Mouse (Mus musculus): ENCODE measurements around the gene Efs. TPM values are rescaled to one million over a fixed set of nuclear protein-coding genes. Genes with fewer than 3 reads are reported as not detected.

Efs gene
- polyA plus RNA-seq (2014; fragmentation: Illumina TruSeq; extraction: RNeasy Lipid Tissue Mini Kit (QIAGEN cat#74804); ENCODE audit: low read depth, low replicate concordance): 2.7 TPM

GRCm38 (mm10) chr14:54925349-54926342 lies at the start of gene Efs:
Efs (minus strand) TSS chr14:54926126.

DNA sequence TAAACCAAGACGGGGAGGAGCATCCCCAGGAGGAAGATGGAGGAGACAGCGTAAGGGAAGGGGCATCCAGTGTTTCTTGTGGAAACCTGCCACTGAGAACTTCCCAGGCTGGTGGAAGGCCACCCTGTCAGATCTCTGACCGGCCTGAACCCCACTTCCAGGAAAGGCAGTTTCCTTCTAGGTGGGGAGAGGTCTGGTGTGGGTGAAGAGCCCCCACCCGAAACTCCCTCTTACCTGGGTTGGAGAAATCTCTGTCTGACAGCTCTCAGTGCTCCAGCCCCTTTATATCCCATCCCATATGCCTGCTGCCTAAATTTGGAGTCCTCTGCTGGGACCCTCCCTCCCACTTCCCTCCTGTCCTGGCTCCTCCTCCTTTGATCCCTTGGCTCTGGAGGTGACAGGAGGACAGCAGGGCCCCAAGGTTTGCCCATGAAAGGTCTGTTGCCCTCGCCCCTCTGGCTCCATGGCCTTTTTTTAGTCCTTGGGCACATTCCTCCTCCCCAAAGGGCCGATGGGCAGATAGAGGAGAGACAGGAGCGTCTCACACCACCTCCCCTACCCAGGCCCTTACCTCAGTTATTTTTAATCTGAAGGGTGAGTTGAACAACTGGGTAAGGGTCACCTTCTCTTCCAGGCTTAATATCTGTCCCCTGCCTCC lies 40.5 kb upstream of the Efs start, which contains the start of gene Myh6:
Myh6 (minus strand) TSS at position 608 of the 658 bp plus-strand sequence.

DNA sequence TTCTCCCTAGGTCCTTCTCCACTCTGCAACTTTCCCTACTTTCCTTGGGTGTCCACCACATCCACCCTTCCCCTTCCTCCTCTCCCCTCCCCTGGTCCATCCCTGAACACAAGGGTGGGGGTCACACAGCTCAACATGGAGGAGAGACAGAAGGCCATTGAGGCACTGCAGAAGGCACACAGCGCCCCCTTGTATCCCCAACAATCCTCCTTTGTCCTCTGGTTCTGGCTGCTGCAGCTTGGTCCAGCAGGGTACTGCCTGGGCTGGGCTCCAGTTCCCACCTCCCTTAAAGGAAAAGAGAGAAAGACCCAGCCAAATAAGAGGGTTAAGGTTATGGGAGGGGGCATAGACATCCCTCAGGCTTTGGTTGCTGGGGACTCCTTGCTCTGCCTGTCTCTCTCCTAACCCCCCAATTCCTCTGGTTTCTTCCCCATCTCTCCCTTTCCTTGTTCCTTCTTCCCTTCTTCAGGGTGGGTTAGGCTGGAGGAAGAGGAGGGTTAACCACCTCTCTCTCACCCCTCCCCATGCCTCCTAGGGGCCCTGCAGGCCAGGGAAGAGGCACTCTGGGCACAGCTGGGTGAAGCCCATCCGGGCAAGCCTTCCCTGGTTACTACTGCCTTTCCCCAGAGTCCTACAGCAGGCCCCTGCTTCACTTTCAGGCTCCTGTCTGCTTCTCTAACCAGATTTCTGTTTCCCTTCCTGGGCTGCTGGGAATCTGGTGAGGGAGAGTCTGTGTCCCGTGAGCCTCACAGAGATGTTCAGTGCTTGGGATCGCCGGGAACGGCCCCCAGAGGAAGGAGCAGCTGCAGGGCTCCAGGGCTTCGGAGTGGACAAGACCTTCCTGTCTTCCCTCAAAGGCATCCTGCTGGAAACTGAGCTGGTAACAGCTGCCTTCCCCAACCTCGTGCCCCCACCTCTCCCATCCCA lies 10.2 kb upstream of the Efs start, which contains the start of gene Cmtm5:
Cmtm5 (plus strand) TSS at position 358 of the 927 bp plus-strand sequence.

GRCm38 (mm10) chr14:54932645-54933150 lies 6.8 kb upstream of the Efs start, which contains the start of gene Il25:
Il25 (plus strand) TSS chr14:54932695.

DNA sequence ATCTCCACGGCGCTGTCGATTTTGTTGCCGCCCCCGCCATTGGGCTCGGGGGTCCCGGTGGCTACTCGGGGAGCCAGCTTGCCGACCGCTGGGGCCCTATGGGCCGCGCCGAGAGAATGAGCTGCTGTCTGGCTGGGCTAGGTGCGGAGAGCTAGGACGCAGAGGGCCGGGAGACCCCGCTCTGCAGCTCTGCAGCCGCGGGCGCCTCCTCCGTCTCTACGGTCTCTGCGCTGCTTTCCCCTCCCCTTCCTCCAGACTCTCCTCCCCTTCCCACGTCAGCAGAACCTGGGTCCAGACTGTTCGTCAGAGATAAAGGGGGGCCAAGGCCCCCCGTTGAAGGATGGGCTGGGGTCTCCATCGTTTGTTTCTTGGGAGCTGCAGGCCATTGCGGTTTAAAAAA lies 13.0 kb downstream of the Efs start, which contains the start of gene Slc22a17:
Slc22a17 (minus strand) TSS at position 247 of the 400 bp plus-strand sequence.

DNA sequence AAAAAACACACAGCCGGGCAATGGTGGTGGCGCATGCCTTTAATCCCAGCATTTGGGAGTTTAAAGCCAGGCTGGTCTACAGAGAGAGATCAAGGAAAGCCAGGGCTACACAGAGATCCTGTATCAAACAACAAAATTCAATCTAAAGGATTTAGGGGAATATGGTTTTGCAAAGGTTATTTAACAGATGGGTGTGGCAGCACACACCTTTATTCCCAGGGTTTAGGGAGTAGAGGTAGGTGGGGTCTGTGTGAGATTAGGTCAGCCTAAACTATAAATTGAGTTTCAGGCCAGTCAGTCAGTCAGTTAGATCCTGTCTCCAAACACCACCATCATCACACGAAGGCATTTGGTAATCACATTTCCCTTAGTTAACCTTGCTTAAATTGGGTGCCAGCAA lies 33.7 kb downstream of the Efs start, which contains the start of gene Pabpn1:
Pabpn1 (plus strand) TSS at position 301 of the 400 bp plus-strand sequence.

GRCm38 (mm10) chr14:54883154-54884021 lies 42.5 kb downstream of the Efs start, which contains the start of the genes Bcl2l2 and Gm20521:
Bcl2l2 (plus strand) TSS chr14:54883377.
Gm20521 (plus strand) TSS chr14:54883441.

GRCm38 (mm10) chr14:54877048-54877715 lies 48.7 kb downstream of the Efs start, which contains the start of gene Ppp1r3e:
Ppp1r3e (minus strand) TSS chr14:54877550.

DNA sequence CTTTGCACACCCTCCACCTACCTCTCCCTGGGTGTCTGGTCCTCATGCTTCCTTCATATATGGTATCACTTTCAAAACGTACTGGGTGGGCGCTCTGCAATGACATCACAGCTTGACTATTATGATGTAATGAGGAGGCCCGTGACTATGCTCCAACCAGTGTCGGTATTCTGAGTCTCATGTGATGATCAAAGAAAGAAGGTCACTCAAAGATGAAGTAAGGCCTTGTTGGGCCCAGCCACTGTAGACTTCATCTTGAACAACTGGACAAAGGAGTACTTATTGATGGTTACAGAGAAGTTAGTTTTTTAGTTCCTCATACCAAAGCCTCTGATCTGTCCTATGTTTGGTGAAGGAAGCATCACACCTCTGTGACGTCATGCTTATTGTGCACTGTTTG lies 55.1 kb downstream of the Efs start, which contains the start of gene Homez:
Homez (minus strand) TSS at position 101 of the 400 bp plus-strand sequence.

Other genes starting within 250 kb of the Efs start
- gene 1700123O20Rik, start 239.9 kb downstream of the Efs start, polyA plus RNA-seq (2014; fragmentation: Illumina TruSeq; extraction: RNeasy Lipid Tissue Mini Kit (QIAGEN cat#74804); ENCODE audit: low read depth, low replicate concordance): 15.0 TPM
- 103 TPM for gene Acin1, start 239.2 kb downstream of the Efs start, polyA plus RNA-seq (2014; fragmentation: Illumina TruSeq; extraction: RNeasy Lipid Tissue Mini Kit (QIAGEN cat#74804); ENCODE audit: low read depth, low replicate concordance)
- gene Gm29776, start 227.3 kb downstream of the Efs start, polyA plus RNA-seq (2014; fragmentation: Illumina TruSeq; extraction: RNeasy Lipid Tissue Mini Kit (QIAGEN cat#74804); ENCODE audit: low read depth, low replicate concordance): not detected
- not detected for gene Cebpe, start 214.0 kb downstream of the Efs start, polyA plus RNA-seq (2014; fragmentation: Illumina TruSeq; extraction: RNeasy Lipid Tissue Mini Kit (QIAGEN cat#74804); ENCODE audit: low read depth, low replicate concordance)
- gene Slc7a8, start 144.2 kb downstream of the Efs start, polyA plus RNA-seq (2014; fragmentation: Illumina TruSeq; extraction: RNeasy Lipid Tissue Mini Kit (QIAGEN cat#74804); ENCODE audit: low read depth, low replicate concordance): 2.3 TPM
- not detected for gene Rnf212b, start 112.0 kb downstream of the Efs start, polyA plus RNA-seq (2014; fragmentation: Illumina TruSeq; extraction: RNeasy Lipid Tissue Mini Kit (QIAGEN cat#74804); ENCODE audit: low read depth, low replicate concordance)
- 4.2 TPM for gene Homez, start 55.2 kb downstream of the Efs start, polyA plus RNA-seq (2014; fragmentation: Illumina TruSeq; extraction: RNeasy Lipid Tissue Mini Kit (QIAGEN cat#74804); ENCODE audit: low read depth, low replicate concordance)
- 6.7 TPM for gene Ppp1r3e, start 48.6 kb downstream of the Efs start, polyA plus RNA-seq (2014; fragmentation: Illumina TruSeq; extraction: RNeasy Lipid Tissue Mini Kit (QIAGEN cat#74804); ENCODE audit: low read depth, low replicate concordance)
- 44.0 TPM for gene Bcl2l2, start 42.7 kb downstream of the Efs start, polyA plus RNA-seq (2014; fragmentation: Illumina TruSeq; extraction: RNeasy Lipid Tissue Mini Kit (QIAGEN cat#74804); ENCODE audit: low read depth, low replicate concordance)
- not detected for gene Gm20521, start 42.7 kb downstream of the Efs start, polyA plus RNA-seq (2014; fragmentation: Illumina TruSeq; extraction: RNeasy Lipid Tissue Mini Kit (QIAGEN cat#74804); ENCODE audit: low read depth, low replicate concordance)
- 80.5 TPM for gene Pabpn1, start 33.6 kb downstream of the Efs start, polyA plus RNA-seq (2014; fragmentation: Illumina TruSeq; extraction: RNeasy Lipid Tissue Mini Kit (QIAGEN cat#74804); ENCODE audit: low read depth, low replicate concordance)
- gene Slc22a17, start 13.0 kb downstream of the Efs start, polyA plus RNA-seq (2014; fragmentation: Illumina TruSeq; extraction: RNeasy Lipid Tissue Mini Kit (QIAGEN cat#74804); ENCODE audit: low read depth, low replicate concordance): 7.5 TPM
- not detected for gene Il25, start 6.6 kb upstream of the Efs start, polyA plus RNA-seq (2014; fragmentation: Illumina TruSeq; extraction: RNeasy Lipid Tissue Mini Kit (QIAGEN cat#74804); ENCODE audit: low read depth, low replicate concordance)
- gene Cmtm5, start 10.1 kb upstream of the Efs start, polyA plus RNA-seq (2014; fragmentation: Illumina TruSeq; extraction: RNeasy Lipid Tissue Mini Kit (QIAGEN cat#74804); ENCODE audit: low read depth, low replicate concordance): 1.1 TPM
- gene Myh6, start 40.8 kb upstream of the Efs start, polyA plus RNA-seq (2014; fragmentation: Illumina TruSeq; extraction: RNeasy Lipid Tissue Mini Kit (QIAGEN cat#74804); ENCODE audit: low read depth, low replicate concordance): 19,749 TPM
- not detected for gene Gm17428, start 50.8 kb upstream of the Efs start, polyA plus RNA-seq (2014; fragmentation: Illumina TruSeq; extraction: RNeasy Lipid Tissue Mini Kit (QIAGEN cat#74804); ENCODE audit: low read depth, low replicate concordance)
- 68.0 TPM for gene Myh7, start 68.5 kb upstream of the Efs start, polyA plus RNA-seq (2014; fragmentation: Illumina TruSeq; extraction: RNeasy Lipid Tissue Mini Kit (QIAGEN cat#74804); ENCODE audit: low read depth, low replicate concordance)
- 34.7 TPM for gene Ngdn, start 89.3 kb upstream of the Efs start, polyA plus RNA-seq (2014; fragmentation: Illumina TruSeq; extraction: RNeasy Lipid Tissue Mini Kit (QIAGEN cat#74804); ENCODE audit: low read depth, low replicate concordance)
- 2.3 TPM for gene Zfhx2, start 166.2 kb upstream of the Efs start, polyA plus RNA-seq (2014; fragmentation: Illumina TruSeq; extraction: RNeasy Lipid Tissue Mini Kit (QIAGEN cat#74804); ENCODE audit: low read depth, low replicate concordance)
- gene Thtpa, start 168.7 kb upstream of the Efs start, polyA plus RNA-seq (2014; fragmentation: Illumina TruSeq; extraction: RNeasy Lipid Tissue Mini Kit (QIAGEN cat#74804); ENCODE audit: low read depth, low replicate concordance): 17.0 TPM
- 8.4 TPM for gene Ap1g2, start 180.5 kb upstream of the Efs start, polyA plus RNA-seq (2014; fragmentation: Illumina TruSeq; extraction: RNeasy Lipid Tissue Mini Kit (QIAGEN cat#74804); ENCODE audit: low read depth, low replicate concordance)
- gene Jph4, start 190.8 kb upstream of the Efs start, polyA plus RNA-seq (2014; fragmentation: Illumina TruSeq; extraction: RNeasy Lipid Tissue Mini Kit (QIAGEN cat#74804); ENCODE audit: low read depth, low replicate concordance): 0.16 TPM